Mouse (Mus musculus) embryonic facial prominence, embryonic 14.5 days (tissue): ENCODE measurements around the gene Irs1. TPM values are rescaled to one million over a fixed set of nuclear protein-coding genes. Genes with fewer than 3 reads are reported as not detected.

ENCODE experiments used
- ATAC-seq: fragments of 200-750 bp; cut with Nextera tagmentation; 2 replicates; pipeline ENCODE4 v1.8.0; 2017; ENCODE audit warnings: low read depth, moderate number of reproducible peaks, moderate TSS enrichment
- DNase-seq: peaks from one replicate; pipeline ENCODE4 v3.0.0-alpha.2; 2015; ENCODE audit warnings: low spot score
- H3K27ac ChIP-seq: fragments of 300-500 bp; sonication (generic); replicated peaks from 2 replicates; pipeline ENCODE4 v1.5.1; 2014; ENCODE audit warnings: low read depth, mild to moderate bottlenecking, low read length, moderate library complexity
- H3K27me3 ChIP-seq: fragments of 300-500 bp; sonication (generic); replicated peaks from 2 replicates; pipeline ENCODE4 v1.6.1; 2014; ENCODE audit warnings: low read length; ENCODE audit not compliant: control insufficient read depth, insufficient read depth
- H3K36me3 ChIP-seq: fragments of 300-500 bp; sonication (generic); 2 replicates; pipeline ENCODE4 v1.6.1; 2014; ENCODE audit warnings: low read length, mixed read lengths; ENCODE audit not compliant: control insufficient read depth, insufficient read depth
- H3K4me1 ChIP-seq: fragments of 300-500 bp; sonication (generic); 2 replicates; pipeline ENCODE4 v1.6.1; 2014; ENCODE audit warnings: antibody characterized with exemption, low read length; ENCODE audit not compliant: control insufficient read depth, insufficient read depth
- H3K4me2 ChIP-seq: fragments of 300-500 bp; sonication (generic); 2 replicates; pipeline ENCODE4 v1.6.1; 2014; ENCODE audit warnings: low read depth, mild to moderate bottlenecking, low read length, moderate library complexity, mixed read lengths
- H3K4me3 ChIP-seq: fragments of 300-500 bp; sonication (generic); 2 replicates; pipeline ENCODE4 v1.5.1; 2014; ENCODE audit warnings: low read depth, mild to moderate bottlenecking, low read length
- H3K9ac ChIP-seq: fragments of 300-500 bp; sonication (generic); 2 replicates; pipeline ENCODE4 v1.6.1; 2014; ENCODE audit warnings: low read depth, mild to moderate bottlenecking, low read length, moderate library complexity, mixed read lengths
- H3K9me3 ChIP-seq: fragments of 300-500 bp; sonication (generic); 2 replicates; pipeline ENCODE4 v1.6.1; 2016; ENCODE audit warnings: low read length; ENCODE audit not compliant: control insufficient read depth
- WGBS: fragments of 180-500 bp; shearing (Covaris S2); extraction: QIAGEN DNeasy Blood & Tissue Kit; methylation state at CpG from one replicate; pipeline ENCODE4 v1.1.7; 2014; 5-methylcytosine and 5-hydroxymethylcytosine counted together
- polyA plus RNA-seq: library from polyadenylated mRNA; unstranded; fragments of >200 nt; fragmentation: Nextera tagmentation; extraction: Ambion mirVana; gene quantifications from 2 replicates; pipeline ENCODE4 v1.2.1, GENCODE M21; 2014

Gene Irs1
- polyA plus RNA-seq, 1 experiment from 2014 or later: 14.8 TPM

DNA sequence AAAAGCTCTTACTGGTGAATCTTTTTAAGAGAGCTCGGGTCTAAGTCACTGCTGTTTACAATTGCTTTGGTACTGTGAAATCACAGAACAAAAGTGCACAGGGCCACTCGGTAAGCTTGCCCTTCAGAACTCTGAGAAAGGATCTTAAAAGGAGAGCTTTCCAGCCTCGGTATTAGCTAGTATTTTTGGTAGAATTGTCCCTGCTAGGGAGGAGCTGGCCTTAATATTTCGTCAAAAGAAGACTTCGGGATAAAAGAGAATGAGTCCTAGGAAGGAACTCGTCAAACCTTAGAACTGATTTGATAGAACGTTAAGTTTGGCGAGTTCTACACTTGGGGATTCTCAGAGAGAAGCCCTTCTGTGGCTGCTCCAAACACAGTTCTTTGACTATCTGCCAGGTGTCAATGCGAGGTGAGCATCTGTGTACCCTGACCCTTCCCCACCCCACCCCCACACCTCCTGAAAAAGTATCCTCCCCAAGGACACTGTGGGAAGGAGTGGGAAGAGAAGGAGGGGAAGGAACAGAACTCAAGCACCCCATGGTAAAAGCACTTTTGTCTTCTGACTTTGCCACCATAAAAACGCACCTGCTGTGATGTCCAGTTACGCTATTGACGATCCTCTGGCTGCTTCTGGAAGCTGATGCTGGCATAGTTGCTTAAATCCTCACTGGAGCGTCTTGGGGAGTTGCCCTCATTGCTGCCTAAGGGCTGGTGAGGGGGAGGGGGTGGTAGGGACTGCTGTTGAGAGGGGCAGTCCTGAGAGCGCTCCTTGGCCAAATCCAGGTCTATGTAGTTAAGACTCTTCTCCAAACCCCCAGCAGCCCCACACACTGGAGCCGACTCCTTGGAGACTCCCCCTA, 4.8 kb downstream of the Irs1 start:
- ATAC-seq (no peak), DNase-seq (peak; percentile 35)
- Histone ChIP-seq H3K36me3 (peaks cover 25% of the 10 kb centered on the region; the same call in 1 of the 2 replicates), H3K4me3 (peak overlapping the region; percentile 83), H3K9ac (peak overlapping the region; percentile 69), H3K4me1 (peaks cover 38% of the 10 kb centered on the region), H3K4me2 (peak overlapping the region; percentile 57), H3K27me3 (no peaks in the 10 kb centered on the region), H3K9me3 (no peaks in the 10 kb centered on the region), H3K27ac (peak overlapping the region; percentile 90)
- 16% methylated on average over 15 of the region's 15 CpGs for WGBS

DNA sequence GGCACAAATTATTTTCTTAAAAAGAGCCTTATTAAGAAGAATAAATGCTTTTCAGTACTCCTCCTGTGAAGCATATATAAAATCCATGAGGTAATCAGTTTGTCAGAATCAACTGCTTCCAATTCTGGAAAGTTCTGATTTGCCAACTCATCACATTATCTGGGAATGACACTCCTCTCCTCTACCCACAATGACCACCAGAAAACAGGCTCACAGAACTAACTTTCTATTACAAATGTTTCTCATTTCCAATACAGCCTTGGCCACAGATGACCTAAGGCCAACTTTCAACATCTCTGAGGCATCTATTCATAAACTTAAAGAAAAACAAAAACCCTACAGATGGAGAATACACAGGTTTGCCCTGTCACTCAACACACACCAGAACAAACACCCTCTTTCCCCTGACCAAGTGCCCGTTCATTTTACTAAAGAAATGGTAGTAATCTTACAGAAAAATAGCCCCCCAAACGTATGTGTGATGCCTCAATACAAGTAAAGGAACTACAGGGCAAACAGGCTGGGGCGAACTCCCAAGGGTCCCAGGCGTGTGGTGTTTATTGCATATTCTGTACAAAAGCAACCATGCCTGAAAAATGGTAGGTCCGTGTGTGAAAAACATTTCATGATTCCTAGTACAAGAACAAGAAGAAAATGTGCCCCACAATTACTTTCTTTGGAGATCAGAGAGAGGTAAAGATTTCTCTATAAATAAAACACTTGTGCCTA, 5.6 kb downstream of the Irs1 start:
- peak overlapping the region; percentile 57 for H3K4me2 ChIP-seq
- H3K27ac ChIP-seq: peak overlapping the region; percentile 90
- H3K4me3 ChIP-seq: peak overlapping the region; percentile 83
- ATAC-seq (no peak), DNase-seq (peak; percentile 33)
- H3K27me3 ChIP-seq: no peaks in the 10 kb centered on the region
- peak overlapping the region; percentile 69 for H3K9ac ChIP-seq
- H3K36me3 ChIP-seq: peaks cover 25% of the 10 kb centered on the region; the same call in 1 of the 2 replicates
- peaks cover 38% of the 10 kb centered on the region for H3K4me1 ChIP-seq
- WGBS: 26% methylated on average over 5 of the region's 5 CpGs
- no peaks in the 10 kb centered on the region for H3K9me3 ChIP-seq

DNA sequence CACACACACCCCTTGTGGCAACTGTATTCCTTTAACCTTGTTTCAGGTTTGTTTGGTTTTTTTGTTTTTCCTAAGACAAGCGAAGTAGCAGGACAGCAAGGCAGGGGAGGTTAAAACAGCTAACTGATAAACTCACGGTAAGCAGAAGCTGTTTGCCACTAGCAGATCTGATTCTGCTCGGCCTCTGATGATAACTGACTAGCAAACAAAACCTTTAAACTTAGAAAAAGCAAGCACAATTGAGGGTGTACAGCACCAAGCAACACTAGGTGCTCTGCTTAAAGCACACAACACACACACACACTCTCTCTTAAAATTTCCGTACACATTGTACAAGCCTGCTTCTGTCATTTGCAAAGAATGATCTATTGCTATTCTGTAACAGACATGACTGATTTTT, 6.8 kb downstream of the Irs1 start:
- peak overlapping the region; percentile 71 for H3K9ac ChIP-seq
- DNase-seq (no peak), ATAC-seq (no peak)
- H3K27ac ChIP-seq: peak overlapping the region; percentile 90
- no peaks in the 10 kb centered on the region for H3K9me3 ChIP-seq
- peaks cover 29% of the 10 kb centered on the region for H3K36me3 ChIP-seq
- 17% methylated on average over 4 of the region's 4 CpGs for WGBS
- H3K4me1 ChIP-seq: peaks cover 37% of the 10 kb centered on the region
- no peaks in the 10 kb centered on the region for H3K27me3 ChIP-seq
- peak overlapping the region; percentile 83 for H3K4me3 ChIP-seq
- H3K4me2 ChIP-seq: peak overlapping the region; percentile 57

DNA sequence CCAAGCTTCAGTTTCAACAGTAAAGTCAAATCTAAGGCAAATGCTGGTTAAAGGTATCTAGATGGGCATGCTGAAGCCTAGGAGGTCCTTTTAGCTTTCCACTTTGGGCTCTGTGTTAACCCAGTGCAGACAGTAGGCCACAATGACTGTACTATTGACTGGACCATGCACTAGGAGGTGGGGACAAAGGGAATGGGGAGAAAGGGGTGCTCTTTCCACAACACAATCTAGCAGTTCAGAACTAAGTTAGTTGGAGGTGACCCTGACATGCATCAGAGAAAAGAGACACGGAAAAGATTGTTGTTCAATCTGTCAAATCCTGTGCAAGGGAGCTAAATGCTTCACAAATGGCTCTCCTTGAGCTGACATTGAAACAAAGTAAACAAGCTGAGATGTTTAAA, 7.3 kb downstream of the Irs1 start:
- DNase-seq: no peak
- Histone ChIP-seq H3K4me1 (peaks cover 32% of the 10 kb centered on the region), H3K27ac (peak overlapping the region; percentile 90)

DNA sequence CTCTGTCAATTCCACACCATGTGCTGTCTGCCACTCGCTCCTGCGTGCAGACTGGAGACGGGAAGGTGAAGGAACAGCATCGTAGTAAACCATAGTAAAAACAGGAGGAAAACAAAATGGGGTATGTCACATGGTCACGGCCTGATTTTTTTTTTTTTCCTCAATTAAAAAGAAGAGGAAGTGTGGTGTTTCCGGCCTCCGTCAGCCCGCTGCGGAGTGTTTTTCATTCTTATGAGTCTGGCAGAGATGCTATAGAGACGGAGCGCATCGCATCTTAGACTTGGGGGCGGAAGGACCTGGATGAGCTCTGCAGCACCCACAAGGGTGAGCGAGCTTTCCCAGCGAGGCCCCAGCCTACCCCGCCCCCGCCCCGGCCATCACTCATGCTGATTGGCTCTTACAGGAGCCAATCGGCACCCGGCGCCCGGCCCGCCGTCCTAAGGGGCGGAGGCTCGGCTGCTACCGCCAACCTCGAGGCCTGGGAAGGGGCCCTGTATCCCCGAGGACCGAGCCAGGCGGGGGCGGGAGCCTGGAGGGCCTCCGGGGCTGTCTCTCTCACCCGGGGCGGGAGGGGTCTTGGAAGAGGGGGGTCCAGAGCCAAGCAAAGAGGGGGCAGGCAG, 8.1 kb downstream of the Irs1 start:
- WGBS: 1% methylated on average over 34 of the region's 35 CpGs
- DNase-seq: peak; percentile 97
- Histone ChIP-seq H3K27ac (peak overlapping the region; percentile 90), H3K27me3 (no peaks in the 10 kb centered on the region), H3K9me3 (no peaks in the 10 kb centered on the region), H3K9ac (peak overlapping the region; percentile 71), H3K36me3 (peaks cover 30% of the 10 kb centered on the region), H3K4me3 (peak overlapping the region; percentile 83), H3K4me1 (peaks cover 26% of the 10 kb centered on the region), H3K4me2 (peak overlapping the region; percentile 57)
- ATAC-seq: peak; percentile 96

More for the DNA sequence above, 7.3 kb downstream of the Irs1 start:
- no peak for ATAC-seq
- peak overlapping the region; percentile 57 for H3K4me2 ChIP-seq
- peak overlapping the region; percentile 71 for H3K9ac ChIP-seq
- peaks cover 32% of the 10 kb centered on the region for H3K36me3 ChIP-seq
- peak overlapping the region; percentile 83 for H3K4me3 ChIP-seq
- H3K27me3 ChIP-seq: no peaks in the 10 kb centered on the region
- 8% methylated on average over 1 of the region's 1 CpGs for WGBS
- H3K9me3 ChIP-seq: no peaks in the 10 kb centered on the region

DNA sequence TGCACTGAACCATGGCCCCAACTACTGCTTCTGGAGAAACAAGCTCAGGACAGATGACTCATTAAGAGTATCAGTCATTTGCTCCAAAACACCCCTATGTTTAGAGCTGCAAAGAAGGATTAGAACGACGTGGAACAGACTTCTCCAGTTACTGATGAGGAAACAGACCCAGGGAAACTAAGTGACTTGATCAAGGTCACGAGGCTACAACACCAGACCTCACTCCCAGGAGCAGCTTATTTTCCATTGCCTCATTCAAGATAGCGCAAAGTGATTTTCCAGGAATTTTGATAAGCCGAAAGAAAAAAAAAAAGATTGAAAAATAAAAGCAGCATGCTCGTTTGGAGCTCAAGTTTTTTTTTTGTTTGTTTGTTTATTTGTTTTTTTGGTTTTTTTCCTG, 9.4 kb downstream of the Irs1 start:
- WGBS: 72% methylated on average over 6 of the region's 6 CpGs
- Histone ChIP-seq H3K9ac (no peak overlapping the region), H3K4me2 (no peak overlapping the region)

DNA sequence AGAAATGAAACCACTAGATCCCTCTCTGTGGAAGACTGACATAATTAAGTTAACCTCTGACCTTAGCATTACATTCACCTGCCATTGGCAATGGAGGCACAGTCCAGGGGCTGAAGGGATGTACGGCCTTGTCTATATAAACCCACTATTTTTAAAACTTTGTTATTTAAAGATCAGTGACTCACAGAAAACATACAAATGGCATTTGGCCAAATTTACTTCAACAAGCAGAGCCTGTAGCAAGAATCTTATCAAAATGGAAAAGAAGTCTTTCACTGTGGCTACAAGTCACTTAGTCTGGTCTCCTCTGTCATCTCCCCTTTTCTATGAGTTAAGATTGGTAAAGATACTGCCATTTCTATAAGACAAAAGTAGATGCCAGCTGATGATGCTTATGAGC, 11.4 kb downstream of the Irs1 start:
- DNase-seq (peak; percentile 24), ATAC-seq (no peak)
- H3K27ac ChIP-seq: no peak overlapping the region

More for the DNA sequence above, 9.4 kb downstream of the Irs1 start:
- Histone ChIP-seq H3K4me1 (peaks cover 14% of the 10 kb centered on the region), H3K27me3 (no peaks in the 10 kb centered on the region), H3K27ac (no peak overlapping the region), H3K36me3 (peaks cover 32% of the 10 kb centered on the region), H3K4me3 (no peak overlapping the region), H3K9me3 (no peaks in the 10 kb centered on the region)
- DNase-seq (no peak), ATAC-seq (no peak)

DNA sequence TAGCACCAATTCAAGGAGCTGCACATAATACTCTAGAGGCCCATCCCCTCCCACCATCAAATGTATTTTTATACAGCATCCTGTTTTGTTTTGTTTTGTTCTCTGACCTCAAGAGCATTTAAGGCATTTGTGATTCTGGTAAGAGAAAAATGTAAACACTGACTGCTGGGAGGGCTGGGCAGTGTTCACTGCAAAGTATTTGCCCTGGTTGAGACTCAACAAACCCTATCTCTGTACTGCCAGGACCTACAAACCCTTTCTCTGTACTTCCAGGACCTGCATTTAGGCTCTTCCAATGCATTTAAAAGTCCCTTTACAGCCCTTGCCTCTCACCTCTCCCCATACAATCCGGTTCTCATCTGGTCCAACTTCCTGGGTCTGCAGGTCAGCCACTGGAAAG, 16.9 kb downstream of the Irs1 start:
- no peak for DNase-seq
- WGBS: 40% methylated on average over 1 of the region's 1 CpGs
- Histone ChIP-seq H3K4me2 (no peak overlapping the region), H3K27ac (no peak overlapping the region), H3K4me1 (0 out of 2 replicates have a peak, but pooled peaks cover 7% of the 10 kb centered on the region), H3K4me3 (no peak overlapping the region), H3K9me3 (no peaks in the 10 kb centered on the region), H3K27me3 (no peaks in the 10 kb centered on the region), H3K9ac (no peak overlapping the region), H3K36me3 (peaks cover 46% of the 10 kb centered on the region)
- ATAC-seq: no peak

More for the DNA sequence above, 11.4 kb downstream of the Irs1 start:
- H3K4me1 ChIP-seq: peaks cover 7% of the 10 kb centered on the region
- H3K4me2 ChIP-seq: no peak overlapping the region
- H3K9ac ChIP-seq: no peak overlapping the region
- H3K27me3 ChIP-seq: no peaks in the 10 kb centered on the region
- H3K36me3 ChIP-seq: peaks cover 43% of the 10 kb centered on the region
- no peak overlapping the region for H3K4me3 ChIP-seq
- no peaks in the 10 kb centered on the region for H3K9me3 ChIP-seq
- WGBS: 50% methylated on average over 1 of the region's 1 CpGs
